Comparison of ENCODE assay signal across 9 mouse cellular contexts in genomic region chr16:81175302-81175943, GRCm38 (mm10). TPM values are rescaled to one million over a fixed set of nuclear protein-coding genes. Genes with fewer than 3 reads are reported as not detected.
DNase-seq lines count a peak whose midpoint lies in the region; ATAC-seq and TF ChIP-seq lines count a peak whose summit lies in the region.
"Had no signal": no experiment of that assay in that cellular context is flagged by ENCODE, and none has a peak within 500 bp of the region (broad histone marks: within the 10 kb centered on the region; RNA-seq: fewer than 3 reads in every experiment).

No protein-coding gene starts in this region.

- peak; percentile 24 to 55 for DNase-seq in adrenal gland, adult (ENCODE audit: inconsistent age in 2 of 2, low spot score in 1 of 2)
- DNase-seq in adrenal gland, adult 18-20 months (ENCODE audit: low spot score in 2 of 2), result no peak
- peak; percentile 30 for DNase-seq in 3134 (ENCODE audit: extremely low read depth, insufficient read length, low spot score)
- peak; percentile 78 for DNase-seq in hindbrain, embryonic 14.5 days (ENCODE audit: low spot score)
- peak; percentile 51 for DNase-seq in left cerebral cortex, adult 11 months (ENCODE audit: low spot score)
- peak; percentile 87 for DNase-seq in midbrain, postnatal 0 days (ENCODE audit: low spot score)
- DNase-seq in thymus, adult 2 months, result no peak

- no peak overlapping the region for H3K4me2 ChIP-seq in hindbrain, embryonic 14.5 days (replicated peaks)
- no peak overlapping the region for H3K4me2 ChIP-seq in midbrain, postnatal 0 days (ENCODE audit: low read depth, low read length, poor library complexity, severe bottlenecking)

- no peaks in the 10 kb centered on the region for H3K36me3 ChIP-seq in hindbrain, embryonic 14.5 days (replicated peaks; ENCODE audit: control insufficient read depth, insufficient read depth)
- H3K36me3 ChIP-seq in midbrain, postnatal 0 days (ENCODE audit: insufficient read depth, low read length), result no peaks in the 10 kb centered on the region
- no peaks in the 10 kb centered on the region for H3K36me3 ChIP-seq in thymus, adult 2 months (ENCODE audit: control insufficient read depth, insufficient read depth, low read length)

- 55% methylated on average over 8 of the region's 8 CpGs for WGBS in hindbrain, embryonic 14.5 days
- WGBS in midbrain, postnatal 0 days, result 49% methylated on average over 8 of the region's 8 CpGs
- 54% methylated on average over 8 of the region's 8 CpGs for WGBS in thymus, adult 2 months

- H3K27ac ChIP-seq in cortical plate, adult 2 months (ENCODE audit: insufficient read depth, low read length), result no peak overlapping the region
- no peak overlapping the region for H3K27ac ChIP-seq in hindbrain, embryonic 14.5 days
- no peak overlapping the region for H3K27ac ChIP-seq in midbrain, postnatal 0 days (ENCODE audit: low read depth, low read length)
- no peak overlapping the region for H3K27ac ChIP-seq in thymus, adult 2 months (ENCODE audit: control insufficient read depth, insufficient read depth, low read length)

- H3K9ac ChIP-seq in hindbrain, embryonic 14.5 days, result no peak overlapping the region
- no peak overlapping the region for H3K9ac ChIP-seq in midbrain, postnatal 0 days (replicated peaks; ENCODE audit: low read length, poor library complexity, severe bottlenecking)

- ATAC-seq in hindbrain, embryonic 14.5 days (ENCODE audit: low FRiP score), result peak; percentile 82
- 0 out of 2 replicates have a peak, but pooled peaks have one; percentile 80 for ATAC-seq in midbrain, postnatal 0 days (ENCODE audit: low FRiP score)

- TF ChIP-seq POLR2A in cortical plate, adult 2 months (IDR thresholded peaks at IDR 0.05; ENCODE audit: extremely low read depth, insufficient read depth, low read length), result no peak
- TF ChIP-seq POLR2A in thymus, adult 2 months (IDR thresholded peaks at IDR 0.05; ENCODE audit: control insufficient read depth, extremely low read depth, insufficient read depth, low read length, poor library complexity), result no peak

- peak; percentile 71 for TF ChIP-seq CTCF in cortical plate, adult 2 months (IDR thresholded peaks at IDR 0.05; ENCODE audit: extremely low read depth, insufficient read depth, low read length)
- peak; percentile 85 for TF ChIP-seq CTCF in midbrain, postnatal 0 days (IDR thresholded peaks at IDR 0.05)
- no peak for TF ChIP-seq CTCF in thymus, adult 2 months (IDR thresholded peaks at IDR 0.05; ENCODE audit: borderline replicate concordance, control insufficient read depth, extremely low read depth, insufficient read depth, low read length, poor library complexity)

- no peak overlapping the region for H3K4me3 ChIP-seq in cortical plate, adult 2 months (ENCODE audit: insufficient read depth, low read length)
- H3K4me3 ChIP-seq in hindbrain, embryonic 14.5 days (replicated peaks; ENCODE audit: low read length), result no peak overlapping the region
- no peak overlapping the region for H3K4me3 ChIP-seq in midbrain, postnatal 0 days (ENCODE audit: low read depth, low read length)
- H3K4me3 ChIP-seq in thymus, adult 2 months (ENCODE audit: control insufficient read depth, insufficient read depth, low read length), result no peak overlapping the region

- H3K27me3 ChIP-seq in hindbrain, embryonic 14.5 days (ENCODE audit: control insufficient read depth, insufficient read depth, low read length), result no peaks in the 10 kb centered on the region
- H3K27me3 ChIP-seq in midbrain, postnatal 0 days (ENCODE audit: insufficient read depth, low read length), result no peaks in the 10 kb centered on the region
- H3K27me3 ChIP-seq in thymus, adult 2 months (ENCODE audit: control insufficient read depth, insufficient read depth, low read length), result no peaks in the 10 kb centered on the region

- H3K9me3 ChIP-seq in hindbrain, embryonic 14.5 days (ENCODE audit: control insufficient read depth, low read length), result no peaks in the 10 kb centered on the region
- no peaks in the 10 kb centered on the region for H3K9me3 ChIP-seq in midbrain, postnatal 0 days (ENCODE audit: low read length)

- H3K4me1 ChIP-seq in cortical plate, adult 2 months (ENCODE audit: control insufficient read depth, insufficient read depth, low read length), result no peaks in the 10 kb centered on the region
- no peaks in the 10 kb centered on the region for H3K4me1 ChIP-seq in hindbrain, embryonic 14.5 days (replicated peaks; ENCODE audit: control insufficient read depth, insufficient read depth, low read length)
- no peaks in the 10 kb centered on the region for H3K4me1 ChIP-seq in midbrain, postnatal 0 days (ENCODE audit: insufficient read depth, low read length)
- H3K4me1 ChIP-seq in thymus, adult 2 months (replicated peaks; ENCODE audit: control insufficient read depth, insufficient read depth, low read length), result no peaks in the 10 kb centered on the region

RNA-seq across cellular contexts. Expression of gene Ncam2, which starts 25.1 kb away (rescaled TPM):
- total RNA-seq in adrenal gland, adult 18-20 months (2021), result 1 to 10 TPM in 1 of 2 experiments, under 1 TPM in 1; 0.86 to 1.1 TPM
- polyA plus RNA-seq in cortical plate, adult 2 months (2012; rRNA removed), result 19.8 and 20.3 TPM in 2 replicates
- 29.9 and 32.0 TPM in 2 replicates for polyA plus RNA-seq in hindbrain, embryonic 14.5 days (2014; fragmentation: Nextera tagmentation; extraction: Ambion mirVana)
- 87.1 and 101 TPM in 2 replicates for total RNA-seq in midbrain, postnatal 0 days (2014; rRNA removed)
- polyA plus RNA-seq in midbrain, postnatal 0 days (2015; fragmentation: Nextera tagmentation; extraction: Ambion mirVana), result 24.3 and 29.3 TPM in 2 replicates
- 0.10 TPM in 1 of 2 replicates, not detected in the other for polyA plus RNA-seq in thymus, adult 2 months (2012; rRNA removed)
- polyA plus RNA-seq: testis, adult 2 months had no signal

Comparison
In these comparisons a context has a peak if more than half of its experiments do, and no peak if none do; other contexts are left out.
1. DNase-seq: peak in adrenal gland, adult (2 of 2), 3134 (single experiment), hindbrain, embryonic 14.5 days (single experiment), left cerebral cortex, adult 11 months (single experiment) and midbrain, postnatal 0 days (single experiment); none in adrenal gland, adult 18-20 months (0 of 2) and thymus, adult 2 months (single experiment).
2. RNA of gene Ncam2, which starts 25.1 kb away (polyA plus RNA-seq): 29.9 to 32.0 TPM in hindbrain, embryonic 14.5 days, 24.3 to 29.3 TPM in midbrain, postnatal 0 days and 19.8 to 20.3 TPM in cortical plate, adult 2 months; 0.10 TPM in thymus, adult 2 months; every median in the first group is over 10 times any median in the second.